Mouse (Mus musculus) lung, postnatal 0 days (tissue): ENCODE measurements around the gene Swi5. TPM values are rescaled to one million over a fixed set of nuclear protein-coding genes. Genes with fewer than 3 reads are reported as not detected.
"Not testable (repeated sequence)": the region's sequence is repeated elsewhere in the genome, so short reads cannot be mapped to it uniquely, and the experiment has no call there.

Experiments used
- ATAC-seq: fragments of 200-750 bp; cut with Nextera tagmentation; 2 replicates; pipeline ENCODE4 v1.8.0; 2017; ENCODE audit warnings: moderate library complexity
- DNase-seq: peaks from one replicate; pipeline ENCODE4 v3.0.0-alpha.2; 2016; ENCODE audit warnings: low spot score
- H3K27ac ChIP-seq: fragments of 300-500 bp; sonication (generic); 2 replicates; pipeline ENCODE4 v1.5.1; 2014; ENCODE audit warnings: antibody characterized with exemption, mild to moderate bottlenecking, low read length, mixed read lengths
- H3K27me3 ChIP-seq: fragments of 300-500 bp; sonication (generic); replicated peaks from 2 replicates; pipeline ENCODE4 v1.6.1; 2014; ENCODE audit warnings: low read length, mixed read lengths; ENCODE audit not compliant: insufficient read depth
- H3K36me3 ChIP-seq: fragments of 300-500 bp; sonication (generic); 2 replicates; pipeline ENCODE4 v1.6.1; 2014; ENCODE audit warnings: low read length, mixed read lengths; ENCODE audit not compliant: insufficient read depth
- H3K4me1 ChIP-seq: fragments of 300-500 bp; sonication (generic); 2 replicates; pipeline ENCODE4 v1.6.1; 2014; ENCODE audit warnings: antibody characterized with exemption, low read depth, low read length, mixed read lengths; ENCODE audit not compliant: insufficient read depth
- H3K4me2 ChIP-seq: fragments of 300-500 bp; sonication (generic); replicated peaks from 2 replicates; pipeline ENCODE4 v1.6.1; 2014; ENCODE audit warnings: low read depth, mild to moderate bottlenecking, low read length, moderate library complexity, mixed read lengths
- H3K4me3 ChIP-seq: fragments of 300-500 bp; sonication (generic); 2 replicates; pipeline ENCODE4 v1.5.1; 2014; ENCODE audit warnings: low read depth, low read length
- H3K9ac ChIP-seq: fragments of 300-500 bp; sonication (generic); replicated peaks from 2 replicates; pipeline ENCODE4 v1.6.1; 2014; ENCODE audit warnings: low read depth, mild to moderate bottlenecking
- H3K9me3 ChIP-seq: fragments of 300-500 bp; sonication (generic); 2 replicates; pipeline ENCODE4 v1.6.1; 2016; ENCODE audit warnings: low read length, mixed read lengths
- CTCF ChIP-seq: IDR thresholded peaks from 2 replicates; pipeline ENCODE4 v1.5.1; 2016; ENCODE audit warnings: antibody characterized with exemption, mild to moderate bottlenecking
- EP300 ChIP-seq: IDR thresholded peaks from 2 replicates; pipeline ENCODE4 v1.6.1; 2016; ENCODE audit warnings: antibody characterized with exemption, mild to moderate bottlenecking, control low read depth
- WGBS: fragments of 180-500 bp; shearing (Covaris S2); extraction: QIAGEN DNeasy Blood & Tissue Kit; methylation state at CpG from one replicate; pipeline ENCODE4 v1.1.7; 2014; 5-methylcytosine and 5-hydroxymethylcytosine counted together
- polyA plus RNA-seq: library from polyadenylated mRNA; unstranded; fragments of >200 nt; fragmentation: Nextera tagmentation; extraction: Ambion mirVana; gene quantifications from 2 replicates; pipeline ENCODE4 v1.2.1, GENCODE M21; 2015

The Swi5 gene
- polyA plus RNA-seq, 1 experiment from 2014 or later, result 299 TPM

DNA sequence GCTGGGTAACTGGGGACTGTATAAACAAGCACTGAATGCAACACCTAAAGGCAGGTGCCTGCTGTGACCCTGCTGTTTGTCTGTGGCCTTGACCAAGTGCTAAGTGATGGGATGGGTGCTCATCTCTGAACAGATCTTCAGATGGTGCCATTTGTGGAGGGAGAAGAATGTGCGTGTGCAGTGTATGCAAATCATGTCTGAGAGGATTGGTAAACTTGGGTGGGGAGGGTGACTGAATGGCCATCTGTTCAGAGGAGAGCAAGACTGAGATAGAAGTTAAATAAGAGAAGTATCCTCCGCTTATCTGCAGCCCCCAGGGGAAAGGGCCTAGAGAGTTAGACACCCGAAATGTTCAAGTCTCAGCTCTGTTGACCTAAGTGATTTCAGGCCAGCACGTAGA, 11.6 kb upstream of the Swi5 start:
- no peak for TF ChIP-seq CTCF
- no peak for TF ChIP-seq EP300
- ATAC-seq (no peak), DNase-seq (no peak)

DNA sequence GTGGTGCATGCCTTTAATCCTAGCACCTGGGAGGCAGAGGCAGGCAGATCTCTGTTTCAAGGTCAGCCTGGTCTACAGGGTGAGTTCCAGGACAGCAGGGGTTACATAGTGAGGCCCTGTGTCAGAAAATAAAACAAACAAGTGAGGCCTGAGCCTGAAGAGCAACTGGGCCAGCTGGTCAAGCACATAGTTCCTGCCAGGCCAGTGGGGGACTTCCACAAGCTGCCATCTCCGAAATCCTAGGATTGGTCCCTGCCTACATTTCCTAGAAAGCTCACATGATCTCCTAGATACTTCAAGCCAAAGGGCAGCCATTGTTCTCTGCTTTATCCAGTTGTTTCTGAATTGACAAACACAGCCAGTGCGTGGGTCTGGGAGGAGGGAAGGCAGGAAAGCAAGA, 8.0 kb upstream of the Swi5 start:
- peaks cover 29% of the 10 kb centered on the region for H3K36me3 ChIP-seq
- H3K27ac ChIP-seq, DNase-seq, H3K4me3 ChIP-seq, ATAC-seq, H3K9ac ChIP-seq, H3K4me1 ChIP-seq, H3K27me3 ChIP-seq, H3K9me3 ChIP-seq, H3K4me2 ChIP-seq: not testable (repeated sequence)
- WGBS, result 84% methylated on average over 2 of the region's 2 CpGs

More for the DNA sequence above, 11.6 kb upstream of the Swi5 start:
- WGBS, result 81% methylated on average over 4 of the region's 4 CpGs
- no peak overlapping the region for H3K4me3 ChIP-seq
- H3K4me2 ChIP-seq, result no peak overlapping the region
- H3K36me3 ChIP-seq, result peaks cover 52% of the 10 kb centered on the region
- no peaks in the 10 kb centered on the region for H3K27me3 ChIP-seq
- no peaks in the 10 kb centered on the region for H3K4me1 ChIP-seq
- no peaks in the 10 kb centered on the region for H3K9me3 ChIP-seq
- H3K9ac ChIP-seq, result no peak overlapping the region
- no peak overlapping the region for H3K27ac ChIP-seq

DNA sequence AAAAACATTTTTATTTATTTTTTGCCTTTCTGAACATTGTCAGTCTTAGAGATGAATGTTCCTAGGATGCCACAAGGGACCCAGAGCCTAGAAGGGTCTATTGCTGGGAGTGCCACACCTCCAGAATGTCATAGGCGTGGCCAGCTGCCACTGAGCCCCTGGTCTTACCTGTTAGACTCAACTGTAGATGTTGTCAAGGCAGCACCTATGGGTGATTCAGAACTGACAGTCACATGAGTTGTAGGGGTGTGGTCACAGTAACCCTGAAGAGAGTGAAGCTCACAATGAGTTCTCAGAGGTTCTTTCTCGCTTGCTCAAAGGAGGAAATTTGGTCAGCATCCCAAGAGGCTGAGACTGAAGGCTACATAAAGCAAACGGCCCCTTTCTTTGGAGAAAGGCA, 7.4 kb upstream of the Swi5 start:
- WGBS, result 78% methylated on average over 3 of the region's 3 CpGs
- Histone ChIP-seq H3K9ac (no peak overlapping the region), H3K4me3 (no peak overlapping the region), H3K9me3 (no peaks in the 10 kb centered on the region), H3K4me2 (no peak overlapping the region), H3K36me3 (peaks cover 26% of the 10 kb centered on the region), H3K27me3 (no peaks in the 10 kb centered on the region), H3K4me1 (no peaks in the 10 kb centered on the region), H3K27ac (no peak overlapping the region)
- ATAC-seq (0 out of 2 replicates have a peak, but pooled peaks have one; percentile 30), DNase-seq (no peak)
- no peak for TF ChIP-seq EP300
- TF ChIP-seq CTCF, result no peak

DNA sequence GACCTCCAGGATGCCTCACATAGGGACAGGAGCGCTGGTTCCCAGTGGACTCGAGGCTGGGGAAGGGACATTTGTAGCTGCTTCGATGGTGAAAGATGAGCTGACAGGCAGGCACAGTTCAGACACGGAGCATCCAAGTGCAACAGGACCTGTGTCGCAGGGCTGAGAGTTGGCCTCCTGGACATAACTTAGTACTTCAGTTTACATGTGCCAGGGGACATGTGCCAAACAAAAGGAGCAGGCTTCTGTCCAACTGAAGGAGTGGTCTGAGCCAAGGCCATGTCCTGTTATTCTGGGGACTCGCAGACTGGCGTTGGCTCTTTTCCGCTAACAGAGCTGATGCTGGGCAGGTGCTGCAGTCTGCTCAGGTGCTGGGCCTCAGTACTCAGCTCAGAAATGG, 6.5 kb upstream of the Swi5 start:
- Histone ChIP-seq H3K4me2 (no peak overlapping the region), H3K27me3 (no peaks in the 10 kb centered on the region), H3K27ac (no peak overlapping the region), H3K4me1 (peaks cover 2% of the 10 kb centered on the region; the same call in 1 of the 2 replicates), H3K9ac (no peak overlapping the region), H3K36me3 (peaks cover 22% of the 10 kb centered on the region), H3K4me3 (no peak overlapping the region), H3K9me3 (no peaks in the 10 kb centered on the region)
- DNase-seq (no peak), ATAC-seq (no peak; the same call in 1 of the 2 replicates)
- TF ChIP-seq CTCF (no peak), EP300 (no peak)
- 62% methylated on average over 8 of the region's 8 CpGs for WGBS

DNA sequence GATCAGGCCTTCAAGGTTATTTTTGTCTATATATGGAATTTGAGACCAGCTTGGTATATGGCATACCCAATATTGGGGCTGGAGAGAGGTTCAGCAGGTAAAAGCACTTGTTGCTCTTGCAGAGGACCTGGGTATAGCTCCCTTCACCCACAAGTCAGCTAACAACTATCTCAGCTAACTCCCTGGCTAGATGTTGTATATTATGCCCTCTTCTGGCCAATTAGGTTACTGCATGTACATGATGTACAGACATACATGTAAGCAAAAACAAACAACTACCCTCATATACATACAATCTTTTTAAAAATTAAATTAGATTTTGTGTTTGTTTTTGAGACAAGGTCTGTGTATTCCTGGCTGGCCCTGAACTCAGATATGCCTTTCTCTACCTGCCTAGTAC, 1.7 kb upstream of the Swi5 start:
- no peak overlapping the region for H3K9ac ChIP-seq
- 0 out of 2 replicates have a peak, but pooled peaks cover 3% of the 10 kb centered on the region for H3K36me3 ChIP-seq
- ATAC-seq, result no peak
- H3K4me3 ChIP-seq, result 0 out of 2 replicates have a peak overlapping the region, but pooled peaks have one; percentile 84
- peak overlapping the region; percentile 77 for H3K4me2 ChIP-seq
- no peak for TF ChIP-seq EP300
- peak; percentile 70 for TF ChIP-seq CTCF
- no peaks in the 10 kb centered on the region for H3K9me3 ChIP-seq
- DNase-seq, result peak; percentile 48
- no peaks in the 10 kb centered on the region for H3K27me3 ChIP-seq
- H3K27ac ChIP-seq, result peak overlapping the region; percentile 82; the same call in 1 of the 2 replicates
- H3K4me1 ChIP-seq, result peaks cover 8% of the 10 kb centered on the region; the same call in 1 of the 2 replicates

DNA sequence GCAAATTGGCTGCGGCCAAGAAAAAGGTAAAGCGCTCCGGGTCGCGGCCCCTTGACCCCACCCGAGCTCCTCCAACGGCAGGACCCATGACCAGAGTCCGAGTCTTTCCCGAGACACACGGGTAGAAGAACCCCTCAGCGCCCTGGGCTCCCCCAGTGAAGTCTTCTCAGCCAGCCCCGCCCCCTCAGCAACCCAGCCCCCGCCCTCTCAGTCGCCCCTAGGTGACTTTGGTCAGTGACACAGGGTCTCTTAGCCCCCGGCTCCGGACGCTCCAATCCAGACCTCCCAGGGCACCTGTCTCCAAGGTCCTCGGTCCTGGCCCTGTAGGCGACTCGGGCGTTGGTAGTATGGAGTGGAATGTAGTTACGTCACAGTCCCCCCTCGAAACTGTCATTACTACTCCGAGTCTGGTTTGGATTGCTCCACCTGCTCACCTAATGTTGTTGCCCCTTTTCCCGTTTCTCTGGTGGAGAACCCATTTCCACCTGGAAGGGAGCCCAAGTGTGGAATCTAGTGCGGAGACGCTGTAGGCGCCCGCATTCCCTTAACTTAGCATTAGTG, 576 bp upstream of the Swi5 start:
- under 1% methylated on average over 24 of the region's 29 CpGs for WGBS
- peak; percentile 82 for DNase-seq
- TF ChIP-seq EP300, result no peak
- TF ChIP-seq CTCF, result no peak

More for the DNA sequence above, 576 bp upstream of the Swi5 start:
- Histone ChIP-seq H3K4me2 (peak overlapping the region; percentile 77), H3K4me3 (peak overlapping the region; percentile 84), H3K4me1 (peaks cover 8% of the 10 kb centered on the region; the same call in 1 of the 2 replicates), H3K36me3 (0 out of 2 replicates have a peak, but pooled peaks cover 3% of the 10 kb centered on the region), H3K9ac (peak overlapping the region; percentile 81), H3K27ac (peak overlapping the region; percentile 82), H3K9me3 (no peaks in the 10 kb centered on the region), H3K27me3 (no peaks in the 10 kb centered on the region)
- peak; percentile 51 for ATAC-seq
